Mouse (Mus musculus): Measurements from ENCODE around the gene Gfy.

GRCm38 (mm10) chr7:45145460-45145859 lies 33.9 kb downstream of the Gfy start:
- TF ChIP-seq CTCF (conservative IDR thresholded peaks at IDR 0.05; ENCODE audit: insufficient read depth, insufficient read length, low read depth, low read length) (no peak), POLR2A (IDR thresholded peaks at IDR 0.05; ENCODE audit: low read depth, low read length) (no peak)

Measured in kidney, adult 2 months (tissue).